Mouse (Mus musculus) kidney, adult 2 months (tissue): ENCODE measurements around the gene Dennd2c.
"Not testable (repeated sequence)": the region's sequence is repeated elsewhere in the genome, so short reads cannot be mapped to it uniquely, and the experiment has no call there.

Experiments used
- CTCF ChIP-seq: fragments of 200-500 bp; conservative IDR thresholded peaks from 2 replicates; pipeline ENCODE4 v1.5.1; 2011; ENCODE audit warnings: low read depth, mild to moderate bottlenecking, control low read depth, low read length, moderate library complexity, mixed read lengths; ENCODE audit not compliant: insufficient read depth, insufficient read length
- POLR2A ChIP-seq: fragments of 200-500 bp; IDR thresholded peaks from one replicate; pipeline ENCODE4 v1.6.1; 2011; ENCODE audit warnings: low read depth, low read length, control low read depth

- not testable (repeated sequence) for TF ChIP-seq CTCF, POLR2A
Observed at GRCm38 (mm10) chr3:103184467-103184866, 82.1 kb downstream of the Dennd2c start.
